Mouse (Mus musculus): ENCODE measurements at regions not wholly inside any gene's neighbourhood (a gene's known extent, or its start where the extent isn't known, plus 50 kb on each side); places are given as distances from the start of the nearest gene placed in this dataset.

- no peak for DNase-seq (ENCODE audit: low read depth, low spot score)
Observed at GRCm38 (mm10) chr3:70860909-70861675, 853.7 kb downstream of the Otol1 start.

DNA sequence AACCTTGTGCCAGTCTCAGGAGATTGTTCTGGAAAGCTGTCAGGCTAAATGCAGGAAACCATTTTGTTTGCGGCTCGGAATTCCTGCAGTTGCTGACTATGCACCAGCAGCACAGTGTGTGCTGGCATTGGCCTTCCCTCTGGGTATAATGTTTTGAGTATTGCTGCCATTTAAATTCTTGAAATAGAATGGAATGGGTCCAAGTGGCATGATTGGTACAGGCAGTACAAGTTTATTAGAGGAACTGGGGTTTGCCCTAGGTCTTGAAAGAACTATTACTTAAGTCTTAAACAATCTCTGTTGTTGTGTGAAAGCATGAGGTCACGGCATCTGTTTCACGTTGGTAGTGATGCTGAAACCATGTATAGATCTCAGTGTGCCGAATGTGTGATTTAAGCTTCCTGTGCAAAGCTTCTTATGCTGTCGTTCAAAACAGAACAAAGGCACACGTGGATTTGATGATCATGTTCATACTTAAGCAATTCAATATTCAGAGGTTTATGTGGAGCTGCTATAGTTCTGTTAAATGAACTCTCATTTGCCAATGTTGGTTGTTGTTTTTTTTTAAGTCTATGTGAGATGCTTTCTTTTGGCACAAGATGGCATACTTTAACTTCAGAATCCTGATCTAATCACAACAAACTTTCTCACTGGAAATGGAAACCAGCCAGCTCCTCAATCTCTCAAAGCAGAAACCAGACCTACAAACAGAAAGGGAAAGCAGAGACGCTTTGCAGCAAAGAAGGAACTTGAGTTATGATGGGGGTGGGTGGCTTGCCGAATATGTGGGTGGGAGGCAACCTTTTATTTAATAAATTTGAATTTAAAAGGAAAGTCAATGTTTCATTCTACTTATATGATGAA, 866.5 kb downstream of the Otol1 start:
- DNase-seq (ENCODE audit: low read depth, low spot score), result peak; percentile 42

DNA sequence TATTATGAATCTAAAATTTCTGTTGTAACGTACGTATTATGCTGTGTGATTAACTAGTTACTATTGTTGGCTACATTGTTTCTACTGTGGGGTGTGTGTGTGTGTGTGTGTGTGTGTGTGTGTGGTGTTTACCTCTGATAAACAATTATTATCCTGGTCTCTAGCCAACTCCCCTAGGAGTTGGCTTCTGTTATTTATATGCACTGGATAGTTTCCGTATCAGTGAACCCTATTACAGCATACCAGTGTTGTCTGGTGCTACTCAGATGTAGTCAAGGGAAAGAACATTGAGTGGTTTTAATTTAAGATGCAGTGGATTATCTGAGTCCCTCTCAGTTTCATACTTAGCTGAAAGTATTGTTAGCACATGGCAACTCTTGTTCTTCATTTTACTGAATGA, 867.2 kb downstream of the Otol1 start:
- DNase-seq (ENCODE audit: low read depth, low spot score), result no peak

Data from telencephalon, adult 2 months (tissue).